Mouse (Mus musculus): ENCODE results near the gene 1700019D03Rik.

Gene 1700019D03Rik

GRCm38 (mm10) chr1:53020079-53020478, at the start of gene 1700019D03Rik:
Gene 1700019D03Rik, minus strand, starts transcription at chr1:53020179.
- DNase-seq (ENCODE audit: low read depth, low spot score), result no peak

DNA sequence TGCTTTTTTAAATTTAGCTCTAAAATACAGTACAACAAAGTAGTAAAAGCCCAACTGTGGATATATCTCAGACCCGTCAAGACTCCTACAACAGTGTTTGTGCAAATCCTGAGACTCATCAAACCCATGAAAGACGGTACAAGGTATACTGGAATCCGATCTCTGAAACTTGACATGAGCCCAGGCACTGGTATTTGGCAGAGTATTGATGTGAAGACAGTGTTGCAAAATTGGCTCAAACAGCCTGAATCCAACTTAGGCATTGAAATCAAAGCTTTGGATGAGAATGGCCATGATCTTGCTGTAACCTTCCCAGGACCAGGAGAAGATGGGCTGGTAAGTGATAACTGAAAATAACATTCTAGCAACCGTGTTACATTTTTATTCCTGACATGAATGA, 43.9 kb upstream of the 1700019D03Rik start:
- no peak for DNase-seq (ENCODE audit: low read depth, low spot score)

DNA sequence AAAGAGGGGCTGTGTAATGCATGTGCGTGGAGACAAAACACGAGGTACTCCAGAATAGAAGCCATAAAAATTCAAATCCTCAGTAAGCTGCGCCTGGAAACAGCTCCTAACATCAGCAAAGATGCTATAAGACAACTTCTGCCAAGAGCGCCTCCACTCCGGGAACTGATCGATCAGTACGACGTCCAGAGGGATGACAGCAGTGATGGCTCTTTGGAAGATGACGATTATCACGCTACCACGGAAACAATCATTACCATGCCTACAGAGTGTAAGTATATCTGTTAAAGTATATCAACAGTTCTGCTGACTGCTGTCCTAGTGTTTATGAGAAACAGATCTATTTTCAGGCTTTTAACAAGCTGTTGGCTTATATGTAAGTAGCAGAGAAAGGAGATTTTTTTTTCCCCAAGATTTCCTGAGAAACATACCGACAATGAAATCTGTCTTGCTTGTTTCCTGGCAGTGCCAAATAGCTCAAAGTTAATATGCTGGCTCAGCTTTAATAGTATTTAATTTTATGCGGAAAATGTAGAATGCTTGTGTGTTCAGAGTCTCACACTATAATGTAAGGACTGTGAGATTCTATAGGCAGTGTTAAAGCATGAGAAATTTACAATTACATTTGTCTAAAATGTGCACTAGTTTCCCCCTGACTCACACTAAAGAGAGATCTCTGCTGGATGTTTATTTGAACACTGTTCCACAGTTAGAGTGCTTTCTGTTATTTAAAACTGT, 42.1 kb upstream of the 1700019D03Rik start:
- DNase-seq (ENCODE audit: low read depth, low spot score), result no peak

- DNase-seq (ENCODE audit: low read depth, low spot score), result no peak
Measured at GRCm38 (mm10) chr1:53061340-53061739, 41.4 kb upstream of the 1700019D03Rik start, which contains the start of gene Mstn. Gene Mstn, plus strand, starts transcription at chr1:53061640.

DNA sequence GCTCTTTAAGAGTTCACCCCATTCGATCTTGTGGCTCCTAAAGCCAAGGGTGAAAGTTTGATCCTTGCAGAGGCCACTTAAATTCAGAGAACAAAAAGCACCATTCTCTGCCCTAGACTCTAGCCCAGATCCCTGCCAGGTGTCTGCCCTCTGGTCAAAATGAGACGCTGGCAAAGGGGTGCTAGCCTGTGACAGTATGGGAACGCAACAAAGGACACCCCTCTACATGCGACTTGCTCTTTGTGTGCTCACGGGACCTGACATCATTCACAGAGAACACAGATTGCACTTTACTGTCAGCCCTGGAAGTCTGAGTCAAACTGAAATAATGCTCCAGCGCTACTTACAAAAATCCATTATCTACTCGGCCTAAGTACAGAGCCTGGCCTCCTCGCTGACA, 40.5 kb upstream of the 1700019D03Rik start:
- no peak for DNase-seq (ENCODE audit: low read depth, low spot score)

- DNase-seq (ENCODE audit: low read depth, low spot score), result no peak
Measured at GRCm38 (mm10) chr1:53059106-53059505, 39.1 kb upstream of the 1700019D03Rik start.

DNA sequence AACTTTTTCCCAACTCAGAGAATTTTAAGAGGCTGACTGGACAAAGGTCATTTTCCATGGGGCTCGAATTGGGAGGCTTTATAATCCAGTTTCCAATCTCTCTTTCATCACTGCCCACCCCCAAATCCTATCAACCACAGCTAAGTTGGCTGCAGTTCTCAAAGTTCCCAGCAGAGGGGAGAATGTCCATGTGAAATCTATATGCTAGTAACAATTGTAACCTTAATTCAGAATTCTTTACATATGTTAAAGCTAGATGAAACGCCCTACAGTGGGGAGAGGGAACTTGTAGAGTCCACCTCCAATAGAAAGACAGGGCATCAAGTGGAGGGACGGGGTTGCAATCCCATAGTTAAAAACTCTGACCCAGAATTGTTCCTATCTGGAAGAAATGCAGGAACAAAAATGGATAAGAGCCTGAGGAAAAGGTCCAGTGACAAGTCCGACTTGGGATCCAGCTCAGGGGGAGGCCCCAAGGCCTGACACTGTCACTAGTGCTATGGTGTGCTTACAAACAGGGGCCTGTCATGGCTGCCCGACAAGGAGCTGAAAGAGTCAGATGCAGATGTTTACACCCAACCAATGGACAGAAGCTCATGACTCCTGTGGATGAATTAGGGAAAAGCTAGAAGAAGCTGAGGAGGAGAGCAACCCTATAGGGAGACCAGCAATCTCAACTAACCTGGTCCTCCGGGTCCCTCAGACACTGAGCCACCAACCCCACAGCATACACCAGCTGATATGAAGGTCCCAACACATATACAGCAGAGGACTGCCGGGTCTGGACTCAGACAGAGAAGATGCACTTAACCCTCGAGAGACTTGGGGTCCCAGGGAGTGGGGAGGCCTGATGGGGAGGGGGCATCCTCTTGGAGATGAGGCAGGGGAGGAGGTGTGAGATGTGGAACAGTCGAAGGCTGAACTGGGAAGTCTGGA, 33.4 kb upstream of the 1700019D03Rik start:
- no peak for DNase-seq (ENCODE audit: low read depth, low spot score)

DNA sequence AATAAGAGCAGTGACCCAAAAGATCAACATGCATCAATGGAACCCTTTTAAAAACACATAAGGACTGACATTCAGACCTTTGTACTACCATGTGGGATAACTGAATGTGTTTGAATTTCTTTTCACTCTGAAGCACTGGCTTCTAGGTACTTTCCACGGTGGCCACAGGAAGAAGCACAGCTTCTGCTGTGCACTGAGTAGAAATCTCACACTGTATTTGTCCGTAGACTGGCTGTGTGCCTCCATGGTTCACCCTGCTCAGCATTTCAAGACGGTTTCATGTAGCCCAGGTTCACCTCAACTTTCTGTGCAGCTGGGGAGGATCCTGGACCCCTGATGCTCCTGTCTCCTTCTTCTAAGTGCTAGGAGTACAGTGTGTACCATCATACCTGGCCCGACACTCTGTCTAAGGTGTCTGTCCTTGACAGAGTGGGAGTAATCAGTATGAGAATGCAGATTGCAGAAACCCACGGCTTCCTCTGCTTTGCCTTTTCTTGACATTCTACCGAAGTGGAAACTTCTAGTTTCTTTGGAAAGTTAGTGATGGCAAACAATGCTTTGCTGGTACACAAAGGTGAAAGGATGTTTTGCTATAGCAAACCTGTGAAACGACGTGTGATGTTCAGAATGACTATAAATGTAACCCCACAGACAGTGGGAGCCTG, 29.9 kb upstream of the 1700019D03Rik start:
- DNase-seq (ENCODE audit: low read depth, low spot score), result no peak

DNA sequence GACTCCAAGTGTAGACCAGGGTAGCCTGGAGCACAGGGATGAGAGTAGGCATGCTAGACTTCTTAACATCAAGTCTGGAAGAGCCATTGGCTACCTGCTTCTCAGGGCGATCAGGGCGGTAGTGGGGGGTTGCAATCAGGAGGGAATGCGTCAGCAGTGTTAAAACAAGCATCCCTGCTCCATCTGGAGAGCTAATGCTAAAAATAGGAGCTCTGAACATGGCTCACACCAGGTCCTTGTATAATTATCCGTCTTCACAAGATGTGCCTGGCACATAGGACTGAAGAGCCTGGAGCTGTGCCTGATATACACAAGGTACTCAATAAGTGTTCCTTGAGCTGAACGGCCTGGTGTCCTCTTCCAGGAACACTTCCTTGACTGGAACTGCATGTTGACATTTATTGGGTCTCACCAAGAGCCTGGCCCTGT, 17.5 kb upstream of the 1700019D03Rik start:
- no peak for DNase-seq (ENCODE audit: low read depth, low spot score)

DNA sequence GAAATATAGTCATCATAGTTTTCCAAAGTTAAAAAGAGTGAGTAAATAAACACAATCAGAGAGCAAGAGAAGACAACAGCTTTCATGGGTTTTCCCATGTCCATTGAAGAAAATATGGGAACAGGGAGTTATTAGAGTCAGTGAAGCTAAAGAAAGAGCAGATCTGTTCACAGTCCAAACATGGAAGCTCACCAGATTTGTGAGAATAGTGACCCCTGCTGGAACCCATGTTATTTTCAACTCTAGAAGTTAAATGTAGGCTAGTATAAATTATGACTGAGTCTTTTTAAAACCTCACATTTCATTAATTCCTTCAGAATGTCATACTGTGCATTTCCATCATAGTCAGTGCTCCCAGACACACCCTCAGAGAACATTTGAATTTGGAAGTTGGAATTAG, 12.6 kb upstream of the 1700019D03Rik start:
- DNase-seq (ENCODE audit: low read depth, low spot score), result no peak

DNA sequence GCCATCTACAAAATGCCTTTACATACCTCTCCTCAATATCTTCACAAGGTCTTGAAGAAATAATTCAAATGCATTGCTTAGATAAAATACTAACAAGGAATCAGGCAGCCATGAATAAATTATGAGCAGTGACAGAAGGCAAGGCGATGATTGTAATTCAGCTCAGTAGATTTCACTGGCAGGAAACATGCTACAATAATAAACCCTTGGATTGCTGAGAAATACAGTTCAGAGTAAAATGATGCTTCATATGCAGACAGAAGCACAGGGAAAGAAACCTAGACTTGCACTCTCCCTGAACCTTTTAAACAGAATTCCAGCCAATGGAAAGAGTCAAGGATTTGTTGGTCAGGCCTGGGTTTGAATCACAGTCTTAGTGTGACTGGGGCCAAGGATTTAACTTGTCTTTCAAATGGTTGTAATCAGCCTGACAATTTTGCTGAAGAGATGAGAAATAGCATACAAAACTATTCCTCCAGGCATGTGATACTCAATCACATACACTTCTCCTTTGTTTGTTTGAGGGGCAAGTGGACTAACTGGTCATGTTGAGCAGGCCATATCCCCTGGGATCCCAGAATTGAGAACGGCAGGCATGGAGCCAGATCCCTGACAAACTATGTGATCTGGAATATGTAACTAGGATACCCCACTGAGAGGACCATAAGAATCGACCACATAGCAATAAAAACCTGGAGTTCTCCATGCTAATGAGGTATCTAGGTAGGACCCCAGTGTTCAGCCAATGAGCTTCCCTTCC, 1.1 kb downstream of the 1700019D03Rik start:
- DNase-seq (ENCODE audit: low read depth, low spot score), result no peak

DNA sequence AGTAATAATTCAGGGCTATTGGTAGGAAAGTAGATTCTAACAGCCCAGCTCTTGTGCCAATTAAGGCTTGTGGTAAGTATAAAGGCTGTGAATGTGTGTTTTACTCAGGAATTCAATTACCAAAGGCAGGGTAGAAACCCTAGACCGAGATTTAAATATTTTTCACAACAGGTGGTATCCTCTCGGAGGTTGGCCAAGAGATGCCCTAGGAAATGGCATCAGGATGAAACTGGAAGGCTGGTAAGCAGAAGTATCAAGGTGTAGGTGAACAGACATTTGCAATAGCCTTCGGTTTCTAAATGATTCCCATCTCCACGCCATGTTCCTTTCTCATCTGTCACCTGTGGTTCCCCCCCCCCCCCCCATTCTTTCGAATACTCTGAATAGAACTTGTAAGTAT, 4.4 kb downstream of the 1700019D03Rik start:
- DNase-seq (ENCODE audit: low read depth, low spot score), result no peak

DNA sequence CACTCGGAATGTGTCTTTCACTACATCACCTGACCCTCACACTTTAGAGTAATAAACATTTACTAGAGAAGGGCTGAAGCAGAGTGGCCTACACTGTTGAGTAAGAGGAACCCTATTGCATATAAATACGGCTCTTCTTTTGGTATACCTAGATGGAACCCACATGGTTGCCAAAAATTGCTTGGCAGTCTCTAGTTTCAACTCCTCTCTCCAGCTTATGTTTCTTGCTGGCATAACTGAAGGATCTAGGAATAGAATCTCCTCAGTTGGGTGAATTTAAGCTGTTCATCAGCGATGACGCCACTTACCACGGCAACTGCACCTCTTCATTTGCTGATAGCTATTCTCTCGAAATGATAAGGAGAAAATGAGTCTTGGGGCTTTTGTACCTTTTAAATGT, 5.3 kb downstream of the 1700019D03Rik start:
- DNase-seq (ENCODE audit: low read depth, low spot score), result no peak

GRCm38 (mm10) chr1:52986692-52987091, 33.3 kb downstream of the 1700019D03Rik start:
- DNase-seq (ENCODE audit: low read depth, low spot score), result no peak

GRCm38 (mm10) chr1:52973198-52973597, 46.8 kb downstream of the 1700019D03Rik start:
- no peak for DNase-seq (ENCODE audit: low read depth, low spot score)

DNA sequence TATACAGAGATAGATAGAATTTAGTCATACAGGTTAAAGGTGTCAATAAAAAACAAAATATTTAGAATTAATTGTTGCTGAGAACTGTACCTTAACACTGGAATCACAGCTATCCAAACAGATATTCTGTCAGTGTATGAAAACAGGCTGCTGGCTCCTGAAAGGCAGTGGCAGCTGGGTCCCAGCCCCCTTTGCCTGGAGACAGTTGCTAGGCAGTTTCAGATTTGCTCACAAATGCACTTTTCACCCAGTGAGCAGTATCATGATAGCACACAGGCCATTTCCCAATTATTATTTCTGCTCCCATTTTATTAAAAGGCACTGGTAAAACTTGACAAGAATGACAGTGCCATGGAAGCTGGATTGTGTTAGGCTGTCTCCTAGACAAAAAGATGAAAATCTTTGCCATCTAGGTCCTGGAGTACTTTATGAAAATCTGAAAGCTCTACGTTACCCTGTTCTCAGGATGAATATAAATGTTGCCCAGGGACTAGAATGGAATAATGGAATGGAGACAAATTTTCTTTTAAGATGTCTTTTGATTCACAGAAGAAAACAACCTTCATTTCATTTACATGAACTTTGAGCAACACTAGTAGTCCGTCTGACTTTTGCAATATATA, 48.0 kb downstream of the 1700019D03Rik start:
- no peak for DNase-seq (ENCODE audit: low read depth, low spot score)

- no peak for DNase-seq (ENCODE audit: low read depth, low spot score)
Measured at GRCm38 (mm10) chr1:52964581-52964980, 55.4 kb downstream of the 1700019D03Rik start.

DNA sequence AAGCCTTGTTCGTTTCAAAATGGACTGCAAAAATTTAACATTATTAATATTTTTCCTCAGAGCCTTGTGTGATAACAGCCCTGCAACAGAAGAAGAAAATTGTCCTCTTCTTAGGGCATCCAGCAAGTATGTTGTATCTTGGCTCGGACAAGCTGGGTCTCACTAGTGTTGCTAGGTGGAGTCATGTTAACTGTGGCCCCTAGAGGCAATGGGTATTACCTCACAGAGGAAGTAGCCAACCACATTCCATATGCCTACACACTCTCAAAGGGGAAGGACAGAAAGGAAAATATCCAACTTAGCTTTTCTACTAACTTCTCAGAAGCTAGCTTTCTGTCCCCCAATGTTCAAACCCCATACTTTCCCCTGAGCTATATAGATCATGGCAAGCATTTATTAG, 56.9 kb downstream of the 1700019D03Rik start:
- no peak for DNase-seq (ENCODE audit: low read depth, low spot score)

- no peak for DNase-seq (ENCODE audit: low read depth, low spot score)
Measured at GRCm38 (mm10) chr1:52960191-52960590, 59.8 kb downstream of the 1700019D03Rik start.

DNA sequence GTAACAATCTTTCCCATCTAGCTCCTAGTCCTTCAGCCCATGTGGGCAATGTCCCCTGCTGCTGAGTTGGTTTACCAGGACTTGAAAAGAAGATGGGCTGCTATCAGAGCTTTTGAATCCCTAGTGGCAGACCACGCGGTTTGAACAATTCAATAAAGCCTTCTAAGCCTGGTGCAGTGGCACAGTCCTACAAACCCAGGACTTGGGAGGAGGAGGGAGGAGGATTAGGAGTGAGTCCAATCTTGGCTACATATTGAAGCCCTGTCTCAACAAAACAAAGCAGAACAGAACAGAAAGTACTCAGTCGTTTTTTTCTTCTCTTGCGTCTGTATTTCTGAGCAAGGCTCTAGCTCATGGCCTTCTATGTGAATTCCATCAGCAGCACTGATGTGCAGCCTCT, 63.2 kb downstream of the 1700019D03Rik start:
- DNase-seq (ENCODE audit: low read depth, low spot score), result no peak

DNA sequence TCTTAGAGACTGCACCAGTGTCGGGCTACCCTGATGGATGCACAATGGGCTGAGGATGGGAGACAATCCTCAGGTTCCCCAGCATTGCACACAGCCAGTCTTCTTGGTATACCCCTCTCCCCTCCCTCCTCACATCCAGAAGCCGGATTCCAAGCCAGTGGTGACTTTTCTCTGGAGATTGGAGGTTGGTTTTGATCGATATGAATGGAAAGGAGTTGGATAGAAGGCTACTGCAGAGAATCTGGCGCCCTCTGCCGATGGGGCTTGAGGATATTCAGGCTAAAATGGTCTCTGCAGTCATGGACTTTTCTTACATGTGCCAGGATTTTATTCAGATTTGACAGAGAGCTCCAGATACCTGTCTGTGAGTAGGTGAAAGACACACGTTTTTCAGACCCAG, 64.9 kb downstream of the 1700019D03Rik start:
- peak; percentile 40 for DNase-seq (ENCODE audit: low read depth, low spot score)
